In the genomic region with DNA sequence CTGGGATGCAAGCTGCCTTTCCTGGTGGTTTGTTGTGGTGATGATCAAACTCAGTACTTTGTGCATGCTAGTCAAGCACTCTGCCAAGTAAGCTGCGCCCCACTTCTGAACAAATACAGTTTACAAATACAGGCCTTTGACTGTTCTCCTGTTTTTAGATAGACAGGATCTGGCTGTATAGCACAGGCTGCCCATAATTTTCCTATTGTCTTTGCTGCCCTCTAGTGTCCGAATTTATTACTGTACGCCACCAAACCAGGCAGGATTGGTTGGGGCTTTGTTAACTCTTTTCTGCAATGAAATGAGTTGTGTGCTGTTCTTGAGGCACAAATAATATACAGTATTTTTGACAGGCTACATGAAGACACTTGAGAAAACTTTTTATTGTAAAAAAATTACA, we compare ENCODE assay signal across 8 mouse cellular contexts. TPM values are rescaled to one million over a fixed set of nuclear protein-coding genes. Genes with fewer than 3 reads are reported as not detected.
DNase-seq lines count a peak whose midpoint lies in the region; ATAC-seq and TF ChIP-seq lines count a peak whose summit lies in the region.

No protein-coding gene starts in this region.

- peak; percentile 79 for TF ChIP-seq CTCF in midbrain, postnatal 0 days (IDR thresholded peaks at IDR 0.05)

- 18% methylated on average over 3 of the region's 3 CpGs for WGBS in kidney, embryonic 16.5 days
- 13% methylated on average over 3 of the region's 3 CpGs for WGBS in hindbrain, embryonic 16.5 days
- 15% methylated on average over 3 of the region's 3 CpGs for WGBS in midbrain, postnatal 0 days

- no peak for ATAC-seq in kidney, embryonic 16.5 days (ENCODE audit: low FRiP score, low TSS enrichment)
- ATAC-seq in hindbrain, embryonic 16.5 days: peak; percentile 75
- ATAC-seq in midbrain, postnatal 0 days (ENCODE audit: low FRiP score): peak; percentile 77
- ATAC-seq in megakaryocyte, adult 5-6 weeks (ENCODE audit: poor library complexity, severe bottlenecking): no peak

- H3K27ac ChIP-seq in kidney, embryonic 16.5 days (ENCODE audit: low read length): no peak overlapping the region
- H3K27ac ChIP-seq in hindbrain, embryonic 16.5 days (ENCODE audit: low read depth, low read length): no peak overlapping the region
- no peak overlapping the region for H3K27ac ChIP-seq in midbrain, postnatal 0 days (ENCODE audit: low read depth, low read length)

- DNase-seq in kidney, adult 11 months: peak; percentile 4
- DNase-seq in brain, adult 2 months (ENCODE audit: low read depth, low spot score): peak; percentile 56
- peak; percentile 8 for DNase-seq in fibroblast of lung, adult 2 months (ENCODE audit: low read depth)
- DNase-seq in left cerebral cortex, adult 8-10 months (ENCODE audit: low spot score in 2 of 2): peak; percentile 5 to 21
- DNase-seq in midbrain, postnatal 0 days (ENCODE audit: low spot score): peak; percentile 44

- no peak overlapping the region for H3K4me2 ChIP-seq in kidney, embryonic 16.5 days (replicated peaks; ENCODE audit: low read depth, low read length)
- no peak overlapping the region for H3K4me2 ChIP-seq in hindbrain, embryonic 16.5 days (ENCODE audit: low read length)
- no peak overlapping the region for H3K4me2 ChIP-seq in midbrain, postnatal 0 days (ENCODE audit: low read depth, low read length, poor library complexity, severe bottlenecking)

- no peaks in the 10 kb centered on the region for H3K4me1 ChIP-seq in kidney, embryonic 16.5 days (ENCODE audit: insufficient read depth, low read length)
- no peaks in the 10 kb centered on the region for H3K4me1 ChIP-seq in hindbrain, embryonic 16.5 days (ENCODE audit: control insufficient read depth, insufficient read depth, low read depth, low read length)
- no peaks in the 10 kb centered on the region for H3K4me1 ChIP-seq in midbrain, postnatal 0 days (ENCODE audit: insufficient read depth, low read length)

- H3K27me3 ChIP-seq in kidney, embryonic 16.5 days (ENCODE audit: insufficient read depth, low read length): no peaks in the 10 kb centered on the region
- H3K27me3 ChIP-seq in hindbrain, embryonic 16.5 days (replicated peaks; ENCODE audit: control insufficient read depth, insufficient read depth, low read length): no peaks in the 10 kb centered on the region
- H3K27me3 ChIP-seq in midbrain, postnatal 0 days (ENCODE audit: insufficient read depth, low read length): no peaks in the 10 kb centered on the region

- no peak overlapping the region for H3K4me3 ChIP-seq in kidney, embryonic 16.5 days (ENCODE audit: low read length)
- no peak overlapping the region for H3K4me3 ChIP-seq in hindbrain, embryonic 16.5 days (ENCODE audit: low read length)
- no peak overlapping the region for H3K4me3 ChIP-seq in midbrain, postnatal 0 days (ENCODE audit: low read depth, low read length)

- H3K9me3 ChIP-seq in kidney, embryonic 16.5 days (ENCODE audit: low read length): no peaks in the 10 kb centered on the region
- H3K9me3 ChIP-seq in hindbrain, embryonic 16.5 days (ENCODE audit: control insufficient read depth, low read length): no peaks in the 10 kb centered on the region
- no peaks in the 10 kb centered on the region for H3K9me3 ChIP-seq in midbrain, postnatal 0 days (ENCODE audit: low read length)

- H3K36me3 ChIP-seq in kidney, embryonic 16.5 days (ENCODE audit: insufficient read depth, low read length): no peaks in the 10 kb centered on the region
- H3K36me3 ChIP-seq in hindbrain, embryonic 16.5 days (ENCODE audit: control insufficient read depth, insufficient read depth, low read length): no peaks in the 10 kb centered on the region
- H3K36me3 ChIP-seq in midbrain, postnatal 0 days (ENCODE audit: insufficient read depth, low read length): no peaks in the 10 kb centered on the region

- no peak overlapping the region for H3K9ac ChIP-seq in kidney, embryonic 16.5 days (replicated peaks; ENCODE audit: low read length)
- H3K9ac ChIP-seq in hindbrain, embryonic 16.5 days (ENCODE audit: low read depth, low read length): no peak overlapping the region
- H3K9ac ChIP-seq in midbrain, postnatal 0 days (replicated peaks; ENCODE audit: low read length, poor library complexity, severe bottlenecking): no peak overlapping the region

RNA-seq across cellular contexts. Expression of a gene that starts 54.8 kb away (rescaled TPM):
- 3.9 and 5.2 TPM in 2 replicates for polyA plus RNA-seq in kidney, embryonic 16.5 days (2015; fragmentation: Nextera tagmentation; extraction: Ambion mirVana)
- polyA plus RNA-seq in hindbrain, embryonic 16.5 days (2015; fragmentation: Nextera tagmentation; extraction: Ambion mirVana): 7.6 and 8.2 TPM in 2 replicates
- 10 to 100 TPM; 23.8 to 28.4 (median 24.7) TPM for total RNA-seq in left cerebral cortex, adult 8-10 months (2022)
- 21.4 and 35.6 TPM in 2 replicates for total RNA-seq in midbrain, postnatal 0 days (2014; rRNA removed)
- polyA plus RNA-seq in midbrain, postnatal 0 days (2015; fragmentation: Nextera tagmentation; extraction: Ambion mirVana): 6.3 and 8.3 TPM in 2 replicates
- 0.09 and 0.47 TPM in 2 replicates for total RNA-seq in megakaryocyte, adult 5-6 weeks (2015)
- not detected in 2 replicates for total RNA-seq in megakaryocyte, adult 5-6 weeks (2017)

Comparison
In these comparisons a context has a peak if more than half of its experiments do, and no peak if none do; other contexts are left out.
1. DNase-seq: peak in every context shown above with its lines; median percentile 56 in brain, adult 2 months; 44 in midbrain, postnatal 0 days; 13 in left cerebral cortex, adult 8-10 months; 8 in fibroblast of lung, adult 2 months; 4 in kidney, adult 11 months.
2. ATAC-seq: peak in hindbrain, embryonic 16.5 days (single experiment) and midbrain, postnatal 0 days (single experiment); none in kidney, embryonic 16.5 days (single experiment) and megakaryocyte, adult 5-6 weeks (single experiment).
3. RNA of a gene that starts 54.8 kb away (total RNA-seq): 23.8 to 28.4 TPM in left cerebral cortex, adult 8-10 months and 21.4 to 35.6 TPM in midbrain, postnatal 0 days; 0.09 to 0.47 TPM in megakaryocyte, adult 5-6 weeks; every median in the first group is over 10 times any median in the second.